Mouse (Mus musculus) thymus, postnatal 10 days (tissue): Measurements from ENCODE around the gene Dnph1.
"Not testable (repeated sequence)": the region's sequence is repeated elsewhere in the genome, so short reads cannot be mapped to it uniquely, and the experiment has no call there.

Experiments
- DNase-seq, 2 experiments: peaks; one replicate each; pipeline ENCODE4 v3.0.0; 2021; ENCODE audit warnings: low spot score in 2 of 2

Gene Dnph1

DNA sequence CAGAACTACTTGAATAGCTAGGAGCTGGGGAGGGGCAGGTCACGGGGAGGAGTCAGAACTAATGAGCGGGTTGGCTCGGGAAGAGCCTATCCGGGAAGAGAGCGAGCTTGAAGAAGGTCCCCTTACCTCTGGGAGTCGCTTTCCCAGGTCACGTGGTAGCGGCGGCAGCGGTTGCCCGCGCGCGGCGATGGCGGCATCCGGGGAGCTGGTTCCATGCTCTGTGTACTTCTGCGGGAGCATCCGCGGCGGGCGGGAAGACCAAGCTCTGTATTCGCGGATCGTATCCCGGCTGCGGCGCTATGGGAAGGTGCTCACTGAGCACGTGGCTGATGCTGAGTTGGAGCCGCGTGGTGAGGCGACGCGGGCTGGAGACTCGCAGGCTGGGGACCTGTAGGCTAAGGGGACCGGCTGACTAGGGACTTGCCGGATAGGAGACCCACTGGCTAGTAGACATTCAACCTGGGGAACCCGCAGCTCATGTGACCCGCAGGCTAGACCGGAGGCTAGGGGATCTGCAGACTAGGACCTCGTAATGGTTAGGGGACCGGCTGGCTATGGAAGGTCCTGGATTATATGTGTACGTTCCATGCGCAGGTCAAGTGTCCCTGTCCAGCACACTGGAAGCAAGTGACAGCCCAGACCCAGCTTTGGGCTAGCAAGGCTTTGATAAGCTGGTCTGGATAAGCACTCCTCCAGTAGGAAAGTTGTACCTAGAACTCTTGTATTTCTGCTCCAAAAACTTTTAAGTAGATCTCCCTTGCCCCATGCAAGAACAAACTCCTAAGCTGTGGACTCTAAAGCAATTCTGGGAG is at the start of gene Dnph1:
Gene Dnph1 (plus strand): TSS at position 89 of the 812 bp plus-strand sequence.
- DNase-seq: peak; percentile 55 to 63

- no peak for DNase-seq
These were observed 43.8 kb upstream of the Dnph1 start for GRCm38 (mm10) chr17:46452683-46453082.

DNA sequence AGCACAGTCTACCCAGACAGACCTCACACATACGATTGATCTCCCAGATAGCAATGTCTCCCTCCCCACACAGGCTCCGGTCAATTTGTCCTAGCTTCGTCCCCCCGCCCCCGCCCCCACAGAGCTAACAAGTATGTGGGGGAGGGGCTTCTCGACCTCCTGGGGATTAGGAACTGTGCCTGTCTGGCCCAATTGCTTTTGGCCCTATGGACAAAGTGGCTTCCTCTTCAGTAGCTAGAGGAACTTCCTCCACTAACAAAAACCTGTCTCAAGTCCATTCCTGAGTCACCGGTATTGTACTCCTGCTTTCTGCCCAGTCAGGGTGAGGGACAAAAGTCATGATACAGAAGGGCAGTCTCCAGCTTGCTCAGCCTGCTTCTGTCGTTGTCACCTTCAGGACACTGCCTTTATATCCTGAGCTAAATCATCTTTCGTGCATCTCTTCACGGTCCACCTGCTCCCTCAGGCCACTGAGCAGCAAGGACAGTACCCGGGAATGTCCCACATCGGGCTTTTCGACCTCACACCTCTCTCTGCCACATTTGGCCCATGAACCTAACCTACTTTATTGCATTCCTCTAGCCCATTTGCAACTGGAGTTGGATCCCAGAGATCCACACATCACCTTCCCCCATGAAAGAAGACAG is 43.1 kb upstream of the Dnph1 start:
- no peak for DNase-seq

- no peak for DNase-seq
These were observed 42.5 kb upstream of the Dnph1 start for GRCm38 (mm10) chr17:46453970-46454411.

- DNase-seq: no peak
These were observed 42.0 kb upstream of the Dnph1 start for GRCm38 (mm10) chr17:46454539-46454938.

- DNase-seq: peak in 1 of 2 experiments; percentile 32
These were observed 41.3 kb upstream of the Dnph1 start for GRCm38 (mm10) chr17:46455110-46455691.

GRCm38 (mm10) chr17:46457791-46458190 is 38.7 kb upstream of the Dnph1 start:
- peak in 1 of 2 experiments; percentile 59 for DNase-seq

GRCm38 (mm10) chr17:46458439-46458838 is 38.1 kb upstream of the Dnph1 start:
- no peak for DNase-seq

DNA sequence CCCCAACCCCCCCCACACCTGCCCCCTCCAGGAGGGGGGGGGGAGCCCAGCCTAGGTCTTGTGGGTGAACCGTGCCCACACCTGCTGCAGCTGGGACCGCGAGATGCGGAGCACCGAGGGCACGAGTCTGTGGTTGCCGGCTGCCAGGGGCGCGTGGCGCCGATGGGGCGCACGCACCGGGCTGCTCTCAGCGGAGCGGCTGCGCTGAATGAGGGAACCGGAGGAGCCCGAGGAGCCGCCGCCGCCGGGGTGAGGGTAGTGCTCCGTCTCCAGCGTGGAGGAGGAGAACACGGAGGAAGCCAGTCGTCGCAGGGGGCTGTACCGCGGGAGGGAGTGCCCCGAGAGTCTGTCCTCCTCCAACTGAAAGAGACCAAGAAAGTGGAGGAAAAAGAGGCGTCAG is 35.8 kb upstream of the Dnph1 start:
- peak; percentile 39 to 41 for DNase-seq

- DNase-seq: no peak
These were observed 35.2 kb upstream of the Dnph1 start for GRCm38 (mm10) chr17:46461347-46461746.

DNA sequence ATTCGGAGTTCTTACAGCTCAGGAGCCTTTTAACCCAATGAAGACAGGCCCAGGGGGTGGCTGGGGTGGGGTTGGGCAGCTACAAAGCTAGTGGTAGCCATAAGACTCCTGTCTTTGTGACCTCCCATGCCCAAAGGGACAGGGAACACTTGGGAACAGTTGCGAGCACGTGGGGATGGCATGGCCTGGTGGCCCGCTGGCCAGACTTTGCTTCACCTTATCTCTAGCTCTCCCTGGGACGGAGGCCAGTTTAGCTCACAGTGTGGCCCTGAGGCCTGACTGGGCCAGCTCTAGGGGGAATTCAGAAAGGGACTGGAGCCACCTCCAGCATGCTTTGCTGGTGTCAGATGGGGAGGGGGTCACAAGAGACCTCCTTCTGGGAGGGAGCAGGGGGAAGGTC is 34.3 kb upstream of the Dnph1 start:
- no peak for DNase-seq

DNA sequence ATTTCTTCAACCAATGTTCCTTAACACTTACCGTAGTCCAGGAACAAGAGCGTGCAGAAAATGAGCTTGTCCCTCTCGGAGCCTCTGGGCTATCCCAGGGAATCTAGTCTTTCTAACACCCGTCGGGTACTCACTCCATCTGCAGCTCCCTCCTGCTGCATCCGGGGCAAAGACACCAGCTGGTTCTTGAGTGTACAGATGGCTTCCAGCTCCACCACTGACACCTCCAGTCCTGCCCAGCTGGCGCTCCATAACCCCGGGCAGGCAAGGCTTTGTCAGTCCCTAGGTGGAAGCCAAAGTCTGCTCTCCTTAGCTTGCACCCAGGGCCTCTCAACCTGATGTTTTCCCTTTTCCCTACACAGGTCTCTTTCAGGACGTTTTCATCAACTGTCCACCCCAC is 28.7 kb upstream of the Dnph1 start:
- no peak for DNase-seq

- peak; percentile 54 to 69 for DNase-seq
These were observed 19.9 kb upstream of the Dnph1 start for GRCm38 (mm10) chr17:46476601-46477000.

DNA sequence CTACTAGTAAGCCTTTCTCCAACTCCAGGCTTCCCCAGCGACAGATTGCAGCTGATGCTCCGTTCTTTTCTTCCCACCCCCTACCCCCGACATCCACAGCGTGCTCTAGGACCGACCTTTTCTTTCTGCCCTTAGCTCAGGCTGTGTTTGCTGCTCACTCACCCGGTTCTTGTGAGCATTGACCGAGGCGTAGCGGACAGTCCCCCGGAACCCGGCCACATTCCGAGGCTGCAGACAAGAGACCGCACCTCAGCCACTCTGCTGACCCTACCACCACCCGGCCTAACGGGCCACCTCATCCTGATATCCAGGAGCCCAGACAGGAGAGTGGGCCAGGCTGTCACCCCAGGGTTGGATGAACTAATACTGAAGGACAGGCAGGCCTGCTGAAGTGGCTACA is 19.2 kb upstream of the Dnph1 start:
- no peak for DNase-seq

DNA sequence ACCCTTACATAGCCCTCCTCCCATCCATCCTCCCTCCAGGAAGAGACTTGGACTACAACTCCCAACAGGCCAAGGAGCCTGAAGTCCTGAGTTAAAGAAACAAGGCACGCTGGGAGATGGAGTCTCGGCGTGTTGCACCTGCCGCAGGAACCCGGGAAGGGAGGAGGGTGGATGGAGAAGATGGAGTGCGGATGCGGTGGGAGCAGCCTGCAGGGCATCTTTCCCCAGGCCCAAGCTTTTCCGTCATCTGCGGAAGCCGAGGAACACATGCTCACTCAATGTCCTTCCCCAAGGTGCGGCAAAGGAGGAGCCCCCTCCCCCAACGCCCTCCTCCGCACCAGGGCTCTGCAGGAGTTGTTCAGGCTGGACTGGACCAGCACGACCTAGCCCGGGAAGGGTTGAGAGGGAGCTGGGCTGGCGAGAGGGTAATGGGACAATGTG is 12.9 kb upstream of the Dnph1 start:
- no peak for DNase-seq

DNA sequence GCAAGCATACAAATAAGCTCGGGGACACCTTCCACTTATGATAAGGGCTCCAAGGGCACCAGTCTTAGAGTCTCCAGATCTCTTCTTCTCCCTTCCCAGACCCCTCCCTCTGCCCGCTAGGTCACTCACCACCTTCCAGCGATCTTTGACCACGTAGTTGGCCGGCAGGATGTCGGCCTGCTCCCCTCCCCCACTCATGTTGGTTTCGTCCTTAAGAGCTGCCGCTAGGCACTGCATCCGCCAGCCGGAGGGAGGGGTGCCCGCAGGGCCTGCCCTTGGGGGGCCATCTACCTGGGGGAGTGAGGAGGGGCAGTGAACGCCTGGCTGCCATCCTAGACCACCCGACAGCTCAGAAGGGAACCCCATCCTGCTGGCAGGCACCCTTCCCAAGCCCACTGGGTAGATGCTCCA is 12.5 kb upstream of the Dnph1 start:
- no peak for DNase-seq

GRCm38 (mm10) chr17:46484461-46484875 is 12.0 kb upstream of the Dnph1 start:
- DNase-seq: no peak

- no peak for DNase-seq
These were observed 9.5 kb upstream of the Dnph1 start for GRCm38 (mm10) chr17:46486995-46487394.

- DNase-seq: no peak
These were observed 9.1 kb upstream of the Dnph1 start, which contains the start of gene Ttbk1 for GRCm38 (mm10) chr17:46487431-46487830. Gene Ttbk1, minus strand, starts transcription at chr17:46487675.

DNA sequence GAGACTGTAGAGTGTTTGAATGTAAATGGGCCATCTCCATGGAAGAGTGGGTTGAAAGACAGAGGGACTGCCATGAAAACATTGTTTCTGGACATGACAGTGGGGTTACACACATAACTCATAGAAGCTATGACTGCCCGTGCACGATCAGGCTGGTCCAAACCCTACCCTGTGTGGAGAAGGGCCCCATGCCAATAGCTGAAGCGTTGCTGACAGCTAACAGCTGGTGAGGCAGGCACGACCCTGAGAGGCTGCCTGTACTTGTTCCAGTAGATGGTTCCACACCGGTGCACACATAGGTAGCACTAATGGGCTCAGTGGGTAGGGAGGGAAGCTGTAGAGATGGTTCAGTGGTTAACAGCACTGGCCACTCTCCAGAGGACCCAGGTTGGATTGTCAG is 1.0 kb upstream of the Dnph1 start:
- DNase-seq: no peak

DNA sequence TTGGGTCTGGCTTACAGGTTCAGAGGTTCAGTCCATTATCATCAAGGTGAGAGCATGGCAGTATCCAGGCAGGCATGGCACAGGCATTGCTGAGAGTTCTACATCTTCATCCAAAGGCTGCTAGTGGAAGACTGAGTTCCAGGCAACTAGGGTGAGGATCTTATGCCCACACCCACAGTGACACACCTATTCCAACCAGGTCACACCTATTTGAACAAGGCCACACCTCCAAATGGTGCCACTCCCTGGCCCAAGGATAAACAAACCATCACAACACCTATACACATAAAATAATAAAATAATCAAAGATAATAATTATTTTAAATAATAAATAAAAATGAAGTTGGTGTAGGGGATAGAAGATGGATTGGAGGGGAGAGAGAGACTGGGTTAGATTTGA is 430 bp upstream of the Dnph1 start:
- not testable (repeated sequence) for DNase-seq

- no peak for DNase-seq
These were observed 1.4 kb downstream of the Dnph1 start for GRCm38 (mm10) chr17:46497956-46498355.

DNA sequence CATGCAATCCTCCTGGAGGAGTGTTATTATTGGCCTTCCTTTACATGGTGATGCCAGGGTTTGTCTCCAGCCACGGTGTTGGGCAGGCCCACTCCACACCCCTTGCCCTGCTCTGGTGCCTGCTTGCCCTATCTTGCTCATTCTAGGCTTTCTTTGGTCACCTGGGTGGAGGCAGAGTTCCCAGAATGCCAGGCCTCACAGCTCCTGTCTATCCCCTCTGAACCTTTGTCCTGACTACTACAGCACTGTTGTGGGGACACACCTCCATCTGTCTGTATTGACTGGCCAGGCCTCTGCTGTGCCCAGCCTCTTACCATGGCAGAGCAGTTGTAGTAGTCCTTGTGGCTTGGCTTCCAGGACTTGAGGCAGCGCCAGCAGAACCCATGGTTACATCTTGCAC is 6.3 kb downstream of the Dnph1 start:
- DNase-seq: no peak
